Mouse (Mus musculus): Measurements from ENCODE around the gene Cfap61.

Cfap61 gene

DNA sequence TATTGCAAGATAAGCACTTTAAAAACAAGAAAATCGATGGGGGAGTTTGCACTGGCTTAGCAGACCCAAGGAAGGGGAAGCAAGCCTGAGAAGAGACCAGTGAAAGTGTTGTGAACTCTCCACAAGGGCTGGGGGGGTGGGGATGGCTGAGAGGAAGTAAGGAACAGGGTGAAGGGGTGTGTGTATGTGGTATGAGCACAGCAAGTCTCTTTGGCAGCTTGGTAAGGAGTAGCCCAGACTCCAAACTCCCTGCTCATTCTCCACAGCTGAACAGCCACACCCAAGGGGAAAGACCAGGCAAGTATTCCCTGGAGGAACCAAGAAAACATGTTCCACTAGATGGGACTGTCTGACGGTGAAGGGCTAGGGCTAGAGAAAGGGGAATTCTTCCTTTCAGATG is 76.2 kb downstream of the Cfap61 start:
- ATAC-seq (ENCODE audit: low TSS enrichment) = no peak

DNA sequence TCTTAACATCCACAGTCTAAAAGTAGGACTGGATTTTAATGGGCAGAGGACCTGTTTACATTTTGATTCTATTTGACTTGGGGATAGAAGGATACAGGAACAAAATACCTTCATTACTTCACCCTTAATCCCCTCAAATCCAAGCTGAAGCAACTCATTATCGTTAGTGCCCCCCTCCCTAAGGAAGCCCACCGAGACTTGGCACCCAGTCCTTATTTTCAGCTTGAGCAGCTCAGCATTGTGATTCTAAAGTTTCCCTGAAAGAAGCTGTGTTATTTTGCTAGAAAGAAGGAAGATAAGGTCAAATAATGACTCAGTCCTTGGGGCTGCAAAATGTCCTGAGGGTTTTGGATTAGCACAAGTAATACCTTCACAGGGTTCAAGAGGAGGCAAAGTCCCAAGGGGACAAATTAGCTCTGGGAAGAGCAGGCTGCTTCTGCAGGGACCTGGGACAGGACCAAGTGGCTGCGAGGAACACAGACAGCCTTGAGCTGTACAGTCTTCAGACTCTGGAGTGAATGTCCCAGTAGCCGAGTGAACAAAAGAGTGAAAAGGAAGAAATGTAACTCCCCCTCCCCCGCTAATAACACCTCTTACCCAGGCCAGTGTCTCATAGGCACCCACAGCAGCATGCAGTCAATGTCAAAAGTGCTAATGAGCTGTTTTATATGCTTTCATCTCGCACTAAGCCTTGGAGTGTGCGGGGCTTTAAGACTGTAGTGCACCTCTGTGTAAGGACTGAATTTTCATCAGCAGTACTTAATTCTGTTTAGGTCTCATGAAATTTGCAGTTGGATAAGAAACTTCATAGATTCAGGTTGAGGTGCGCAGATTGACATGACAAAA is 81.0 kb downstream of the Cfap61 start:
- no peak for ATAC-seq (ENCODE audit: low TSS enrichment)

DNA sequence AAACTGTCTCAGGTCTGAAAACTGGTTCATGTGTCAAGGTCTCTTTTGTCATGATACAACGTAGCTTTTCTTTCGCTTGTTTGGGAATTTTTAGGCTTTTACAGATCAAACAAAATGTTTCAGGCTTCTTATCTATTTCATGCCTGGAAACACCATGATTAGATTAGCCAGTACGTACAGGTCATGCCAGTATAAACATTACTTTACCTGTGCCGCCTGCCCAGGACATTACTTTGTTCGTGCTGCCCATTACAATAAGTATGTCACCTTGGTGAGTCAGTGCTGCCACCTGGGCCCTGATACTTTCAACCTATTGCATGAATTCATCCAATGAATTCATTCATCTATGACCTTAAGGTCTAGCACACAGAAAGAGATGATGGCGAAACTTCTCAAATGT is 88.3 kb downstream of the Cfap61 start:
- ATAC-seq (ENCODE audit: low TSS enrichment) = no peak

DNA sequence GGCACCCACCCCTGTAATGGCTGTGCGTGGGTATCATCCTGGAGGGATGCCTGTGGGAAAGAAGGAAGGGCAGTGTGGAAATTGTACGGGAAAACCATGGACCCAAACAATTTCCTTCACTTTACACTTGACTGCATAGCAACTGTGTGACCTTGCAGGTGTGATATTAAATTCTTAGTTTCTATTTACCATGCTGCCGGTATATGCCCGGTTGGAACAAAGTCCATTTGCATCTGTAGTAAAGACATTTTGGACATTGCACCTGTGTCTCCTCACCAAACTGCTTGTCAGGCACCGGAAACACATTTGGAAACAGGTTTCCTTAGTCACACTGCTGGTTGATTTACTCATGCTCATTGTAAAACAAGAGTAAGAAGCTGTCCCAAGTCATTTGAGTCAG is 109.1 kb downstream of the Cfap61 start:
- no peak for ATAC-seq (ENCODE audit: low TSS enrichment)

DNA sequence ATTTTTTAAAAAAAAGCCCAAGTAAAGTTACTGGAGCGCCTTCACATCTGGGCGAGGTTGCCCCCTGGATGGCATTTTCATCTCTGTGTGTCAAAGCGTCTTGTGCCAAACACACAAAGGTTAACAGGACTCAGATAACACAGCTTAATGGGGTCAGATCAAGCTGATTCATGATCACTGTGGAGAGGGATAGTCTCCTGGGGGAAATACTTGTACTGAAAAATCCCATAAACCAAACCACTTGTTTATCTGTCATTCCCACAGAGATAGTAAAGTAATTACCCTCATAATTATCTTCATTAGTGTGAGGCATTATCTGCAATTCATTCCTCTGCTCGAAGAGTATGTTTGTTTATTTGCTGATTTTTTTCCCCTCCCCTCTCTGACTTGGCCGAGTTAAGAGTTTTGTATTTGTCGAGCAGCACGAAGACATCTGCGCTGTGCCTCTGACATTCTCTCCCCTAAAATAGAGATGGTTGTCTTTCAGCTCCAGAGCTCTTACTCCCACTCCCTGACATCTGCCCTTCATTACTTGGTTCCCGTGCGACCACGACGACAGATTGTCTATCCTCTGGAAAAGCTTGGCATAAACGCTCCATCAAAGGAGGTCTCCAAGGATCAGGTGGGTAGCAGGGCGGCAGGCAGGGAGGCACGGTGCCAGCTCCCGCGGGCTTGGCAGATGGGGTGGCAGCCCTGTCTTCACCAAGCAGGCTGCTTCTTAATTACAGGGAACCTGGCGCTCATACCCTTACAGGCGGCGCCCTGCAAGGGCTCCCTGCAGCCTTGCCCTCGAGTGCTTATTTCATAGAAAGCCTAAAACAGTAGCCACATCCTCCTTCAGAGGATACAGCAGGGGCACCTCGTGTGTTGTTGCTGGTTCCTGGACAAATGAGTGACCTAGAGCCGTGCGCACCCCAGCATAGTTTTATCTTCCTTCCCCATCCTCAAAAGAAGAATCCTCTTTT is 110.6 kb downstream of the Cfap61 start:
- peak; percentile 75 for ATAC-seq (ENCODE audit: low TSS enrichment)

DNA sequence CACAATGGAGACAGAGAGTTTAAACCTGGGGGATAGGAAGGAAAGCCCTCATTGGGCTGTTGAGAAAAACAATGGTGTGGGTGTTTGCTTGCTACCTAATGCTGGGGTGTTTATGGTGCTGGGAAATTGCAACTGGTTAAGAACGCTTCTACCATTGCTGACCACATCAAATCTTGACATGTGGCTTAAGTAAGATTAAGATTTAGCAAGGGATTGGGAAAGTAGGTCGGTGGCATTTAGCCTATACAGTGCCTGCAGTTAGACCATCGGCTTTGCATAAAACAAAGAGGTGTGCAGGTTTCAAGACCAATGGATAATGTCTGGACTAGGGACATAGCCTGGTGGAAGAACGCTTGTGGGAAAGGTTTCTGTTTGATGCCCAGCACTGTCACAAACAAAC is 113.1 kb downstream of the Cfap61 start:
- no peak for ATAC-seq (ENCODE audit: low TSS enrichment)

DNA sequence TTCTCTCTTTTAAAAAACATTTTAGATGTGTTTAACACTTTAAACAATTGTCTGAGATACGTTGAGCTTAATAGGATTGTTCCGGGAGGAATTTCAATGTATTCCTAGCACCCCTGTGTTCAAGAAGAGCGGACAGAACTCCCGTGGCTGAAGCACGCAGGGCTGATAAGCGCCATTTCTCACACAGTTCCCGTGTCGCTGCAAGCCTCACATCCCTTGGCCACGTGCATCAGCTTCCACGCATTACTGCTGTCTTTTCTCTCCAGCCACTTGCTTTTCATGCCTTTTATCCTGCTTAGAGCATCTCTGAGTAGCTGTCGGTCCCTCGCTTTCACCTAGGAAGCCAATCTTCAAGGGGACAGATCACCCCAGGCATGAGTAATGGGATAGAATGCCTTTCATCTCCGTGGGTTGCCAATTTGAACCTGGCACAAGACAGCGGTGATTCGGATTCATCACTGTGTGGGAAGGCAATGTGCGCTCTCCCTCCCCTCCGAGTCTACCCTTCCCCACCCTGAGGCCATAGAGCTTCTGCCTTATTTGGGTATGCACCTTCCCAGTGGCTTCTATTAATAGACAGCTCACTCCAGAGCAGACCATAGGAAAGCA is 113.7 kb downstream of the Cfap61 start:
- no peak for ATAC-seq (ENCODE audit: low TSS enrichment)

DNA sequence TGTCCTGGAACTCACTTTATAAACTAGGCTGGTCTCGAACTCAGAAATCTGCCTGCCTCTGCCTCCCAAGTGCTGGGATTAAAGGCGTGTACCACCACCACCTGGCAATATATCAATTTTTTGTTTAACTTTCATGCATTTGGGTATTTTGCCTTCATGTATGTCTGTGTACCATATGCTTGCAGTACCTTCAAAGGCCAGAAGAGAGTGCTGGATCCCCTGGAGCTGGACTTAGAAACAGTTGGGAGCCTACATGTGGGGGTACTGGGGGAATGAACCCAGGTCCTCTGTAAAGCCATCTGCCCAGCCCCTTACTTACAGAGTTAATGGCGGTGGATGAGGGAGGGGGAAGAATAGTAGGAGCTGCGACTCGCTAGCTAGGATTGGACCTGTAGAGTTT is 114.8 kb downstream of the Cfap61 start:
- ATAC-seq (ENCODE audit: low TSS enrichment) = no peak

DNA sequence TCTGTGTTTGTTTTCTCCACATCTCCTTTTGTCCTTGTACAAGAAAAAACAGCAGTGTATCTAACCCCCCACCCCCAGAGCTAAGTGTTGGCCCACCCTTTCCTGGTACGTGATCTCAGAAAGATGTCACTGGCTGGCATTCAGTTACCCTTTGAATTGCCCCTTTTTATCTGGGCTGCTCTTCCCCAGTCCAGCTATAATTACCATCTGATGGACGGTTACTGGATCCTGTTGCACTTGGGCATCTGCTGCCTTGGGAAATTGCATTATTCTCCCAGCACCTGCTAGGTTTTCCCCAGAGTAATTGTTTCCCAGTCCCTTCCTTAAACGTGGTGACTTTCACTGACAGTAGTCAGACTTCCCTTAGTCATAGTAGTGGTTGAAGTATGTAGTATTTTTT is 115.5 kb downstream of the Cfap61 start:
- no peak for ATAC-seq (ENCODE audit: low TSS enrichment)

DNA sequence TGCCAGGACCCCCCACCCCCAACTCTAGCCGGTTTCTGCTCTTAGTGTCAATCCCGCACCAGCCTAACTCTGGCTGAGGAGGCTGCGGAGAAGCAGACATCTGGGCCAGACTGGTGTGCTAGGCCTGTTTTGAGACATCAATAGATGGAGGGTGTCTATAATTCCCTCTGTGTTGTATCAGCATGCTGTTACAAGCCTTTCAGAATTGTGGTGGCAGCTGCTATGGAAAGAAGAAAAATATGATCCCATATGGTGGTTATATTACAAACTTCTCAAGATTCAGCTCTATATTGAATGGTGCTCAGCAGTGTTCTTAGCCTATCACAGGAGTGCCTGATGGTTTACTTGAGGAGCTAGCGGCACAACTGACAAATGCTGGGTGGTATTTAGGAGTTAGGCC is 116.8 kb downstream of the Cfap61 start:
- ATAC-seq (ENCODE audit: low TSS enrichment) = peak; percentile 65; the same call in 1 of the 2 replicates

DNA sequence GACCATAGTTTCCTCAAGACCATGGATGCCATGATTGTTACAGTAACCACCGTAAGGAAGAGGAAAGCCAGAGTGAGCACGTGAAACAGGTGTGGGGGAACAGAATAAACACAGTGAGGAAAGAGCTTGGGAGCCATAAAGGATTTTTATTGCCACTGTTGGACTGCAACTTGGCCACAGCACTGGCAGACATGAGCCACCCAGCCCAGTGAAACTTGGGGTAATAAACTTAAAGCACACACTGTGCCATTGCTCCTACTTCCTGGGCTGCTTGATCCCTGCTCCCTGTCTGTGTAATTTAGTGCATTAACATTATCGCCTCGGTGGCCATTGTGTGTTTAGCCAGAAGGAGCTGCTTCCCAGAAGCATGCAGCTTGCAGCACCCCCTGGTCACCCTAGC is 122.5 kb downstream of the Cfap61 start:
- no peak for ATAC-seq (ENCODE audit: low TSS enrichment)

DNA sequence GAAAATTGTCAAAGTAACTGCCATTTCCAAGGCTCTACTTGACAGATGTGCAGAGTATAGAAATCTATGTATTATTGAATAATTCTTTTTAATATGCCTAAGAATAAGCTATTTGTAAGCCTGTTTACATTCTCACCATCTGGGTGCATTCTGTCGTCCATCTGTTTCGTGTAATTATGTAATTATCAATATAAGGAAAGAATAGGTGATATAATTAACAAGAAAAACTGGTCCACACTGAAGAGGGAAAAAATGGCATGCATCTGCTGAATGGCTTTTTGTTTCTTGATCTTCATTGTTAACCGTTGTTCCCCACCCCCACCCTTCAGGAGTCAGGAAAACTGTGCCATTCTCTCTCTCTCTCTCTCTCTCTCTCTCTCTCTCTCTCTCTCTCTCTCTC is 124.2 kb downstream of the Cfap61 start:
- no peak for ATAC-seq (ENCODE audit: low TSS enrichment)

DNA sequence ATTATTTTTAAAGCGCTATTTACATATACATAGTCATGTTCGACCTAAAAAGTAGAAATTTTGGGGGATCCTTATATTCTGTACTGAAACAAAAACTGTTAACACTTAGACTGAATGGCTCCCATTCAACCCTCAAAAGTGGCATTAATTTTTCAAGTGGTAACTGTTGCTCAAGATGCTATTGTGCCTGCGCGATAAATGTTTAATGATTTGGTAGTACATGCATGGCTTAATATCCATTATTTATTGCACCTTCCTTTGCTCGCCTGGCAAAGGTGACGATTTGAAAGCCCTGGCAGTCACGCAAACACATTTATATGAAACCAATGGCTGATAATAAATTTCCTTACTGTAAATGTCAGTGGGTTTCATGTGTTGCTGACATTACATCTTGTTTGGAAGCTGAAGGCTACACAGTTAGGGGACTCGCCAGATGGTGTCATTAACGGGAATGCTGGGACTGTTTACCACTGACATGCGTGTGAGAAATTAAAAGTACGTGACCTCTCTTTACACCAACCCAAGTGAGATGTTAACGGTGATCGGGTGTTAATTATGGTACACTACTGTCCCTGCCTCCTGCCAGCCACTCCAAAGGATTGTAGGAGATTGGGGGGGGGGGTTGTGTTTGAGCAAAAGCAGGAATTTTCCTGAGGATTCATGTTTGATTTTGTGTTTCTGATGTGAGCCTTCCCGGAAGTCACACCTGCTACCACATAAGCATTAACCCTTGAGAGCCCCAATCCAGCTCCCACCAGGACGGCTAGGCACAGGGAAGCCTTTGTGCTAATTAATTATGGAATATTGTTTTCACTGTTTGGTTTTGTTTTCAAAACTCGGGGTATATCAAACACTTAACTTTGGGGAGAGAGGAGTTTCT is 127.1 kb downstream of the Cfap61 start:
- ATAC-seq (ENCODE audit: low TSS enrichment) = no peak

DNA sequence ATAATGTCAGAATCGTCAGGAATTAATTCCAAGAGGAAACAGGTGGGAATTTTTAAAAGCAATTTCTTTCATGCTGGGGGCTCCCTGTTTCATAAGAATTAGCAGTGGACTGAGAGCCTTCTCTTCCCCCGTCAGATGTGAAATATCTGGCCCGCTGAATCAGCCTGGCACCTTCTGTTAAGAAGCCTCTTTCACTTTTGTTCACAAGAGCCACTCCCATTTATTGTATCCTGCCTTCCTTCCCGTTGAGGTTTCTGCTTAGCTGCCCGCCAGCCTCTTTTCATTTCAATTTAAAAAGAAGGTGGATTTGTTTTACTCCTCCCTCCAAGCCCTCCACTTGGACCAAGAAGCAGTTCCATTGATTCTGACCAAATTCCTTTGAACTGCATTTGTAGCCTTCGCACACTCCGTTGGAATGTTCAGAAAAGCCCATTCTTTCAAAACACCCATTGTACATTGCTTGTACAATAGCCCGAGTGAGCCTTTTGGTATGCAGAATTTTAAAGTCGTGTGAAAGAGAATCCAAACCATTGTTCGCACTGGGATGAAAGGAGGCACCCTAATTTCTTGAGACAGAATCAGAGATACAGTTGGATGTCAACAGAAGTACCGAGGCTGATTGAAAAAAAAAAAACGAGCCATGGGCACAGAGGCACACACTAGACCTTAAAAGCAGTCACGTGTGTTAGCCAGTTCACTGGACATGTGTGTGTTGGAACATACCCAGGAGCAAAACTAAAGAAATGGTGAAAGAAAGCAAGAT is 127.9 kb downstream of the Cfap61 start:
- no peak for ATAC-seq (ENCODE audit: low TSS enrichment)

DNA sequence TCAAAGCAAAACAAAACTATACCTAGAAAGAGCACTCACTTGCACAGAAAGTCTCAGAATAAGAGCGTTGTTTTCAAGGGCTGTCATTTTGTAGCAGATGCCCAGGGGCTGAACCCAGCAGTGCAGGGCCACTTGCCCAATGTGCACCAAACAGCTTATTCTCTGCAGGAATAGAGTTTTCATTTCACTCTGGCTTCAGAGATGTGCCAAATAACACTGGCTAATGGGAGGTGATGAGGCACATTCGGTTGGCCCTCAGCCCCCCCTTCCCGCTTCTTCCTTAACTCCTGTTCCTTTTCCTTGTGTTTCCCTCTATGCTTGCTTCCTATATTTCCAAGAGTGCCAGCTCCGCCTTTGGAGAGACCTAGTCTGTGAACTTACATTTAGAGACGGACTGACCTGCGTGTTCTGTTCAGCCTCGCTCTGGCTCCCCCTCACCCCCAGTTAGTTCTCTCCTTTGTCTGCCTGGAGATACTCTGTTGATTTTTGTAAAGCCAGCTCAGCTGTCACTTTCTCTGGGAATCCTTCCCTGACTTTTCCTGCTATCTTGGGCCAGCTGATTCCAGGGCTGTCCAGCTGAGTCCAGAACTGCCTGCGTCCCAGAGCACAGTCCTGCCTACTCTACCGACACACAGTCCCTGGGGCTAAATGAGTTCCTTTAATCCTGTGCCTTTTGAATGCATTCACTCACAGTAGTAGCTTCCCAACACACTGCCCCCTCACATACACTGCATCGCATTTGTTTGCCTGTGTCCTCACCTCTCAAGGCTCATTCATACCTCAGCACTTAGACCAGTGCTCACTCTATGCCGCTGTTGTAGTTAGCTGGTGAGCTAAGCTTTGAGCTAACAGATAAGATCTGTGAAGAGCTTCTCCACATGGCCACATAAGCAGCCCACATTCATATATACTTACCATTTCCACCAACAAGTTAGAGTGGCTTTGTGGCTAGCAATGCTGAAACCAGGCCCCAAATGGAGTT is 128.8 kb downstream of the Cfap61 start:
- ATAC-seq (ENCODE audit: low TSS enrichment) = no peak

DNA sequence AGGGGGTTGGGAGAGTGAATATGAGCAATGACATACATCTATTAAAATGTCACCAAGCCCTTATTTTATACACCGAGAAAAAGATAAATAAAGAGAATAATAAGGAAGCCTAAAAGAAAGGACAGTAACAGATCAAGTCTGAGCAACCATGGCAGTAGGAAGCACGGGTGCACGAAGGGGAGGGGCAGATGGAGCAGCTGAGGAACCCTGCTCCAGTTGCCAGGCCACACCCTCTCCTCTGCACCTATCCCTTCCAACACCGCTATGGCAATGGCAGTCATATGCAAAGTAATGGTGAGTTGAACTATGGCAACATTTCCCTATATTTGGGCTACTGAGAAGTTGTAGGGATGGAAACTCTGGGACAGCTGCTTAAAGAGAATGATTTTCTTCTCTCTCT is 132.8 kb downstream of the Cfap61 start:
- no peak for ATAC-seq (ENCODE audit: low TSS enrichment)

DNA sequence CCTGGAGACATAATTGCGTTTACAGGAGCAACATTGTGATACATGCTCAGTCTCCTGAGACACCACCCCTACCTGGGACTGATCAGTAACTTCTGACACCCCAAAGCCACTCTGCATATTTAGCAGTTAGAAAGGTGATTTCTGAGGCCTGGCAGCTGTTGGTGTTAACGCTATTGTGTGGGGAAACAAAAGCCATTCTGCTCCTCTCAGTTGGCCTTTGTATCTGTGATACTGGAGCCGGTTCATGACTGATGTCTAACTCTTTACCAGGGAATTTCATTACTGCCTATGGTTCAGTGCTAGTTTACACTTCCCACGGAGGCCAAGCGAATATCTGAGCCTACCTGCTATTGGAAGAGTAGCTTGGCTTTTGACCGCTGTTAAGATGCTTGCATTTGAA is 138.7 kb downstream of the Cfap61 start:
- ATAC-seq (ENCODE audit: low TSS enrichment) = no peak

DNA sequence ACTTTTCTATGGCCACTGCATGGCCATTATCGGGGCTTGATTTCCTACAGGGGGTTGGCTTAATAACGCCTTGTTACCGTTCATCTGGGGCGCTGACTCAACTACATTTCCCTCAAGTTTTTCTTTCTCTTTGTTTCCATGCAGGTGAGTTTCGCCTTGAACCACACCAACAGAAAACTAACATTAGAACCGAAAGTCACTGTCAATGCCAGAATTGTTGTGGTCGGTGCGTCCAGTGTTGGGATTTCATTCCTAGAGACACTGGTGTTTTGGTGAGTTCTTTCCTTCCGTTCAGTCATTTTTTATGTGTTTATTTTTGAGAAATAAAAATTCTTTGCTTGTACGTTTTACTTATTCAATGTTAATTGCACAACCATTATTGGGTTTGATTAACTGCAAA is 142.5 kb downstream of the Cfap61 start:
- ATAC-seq (ENCODE audit: low TSS enrichment) = no peak

DNA sequence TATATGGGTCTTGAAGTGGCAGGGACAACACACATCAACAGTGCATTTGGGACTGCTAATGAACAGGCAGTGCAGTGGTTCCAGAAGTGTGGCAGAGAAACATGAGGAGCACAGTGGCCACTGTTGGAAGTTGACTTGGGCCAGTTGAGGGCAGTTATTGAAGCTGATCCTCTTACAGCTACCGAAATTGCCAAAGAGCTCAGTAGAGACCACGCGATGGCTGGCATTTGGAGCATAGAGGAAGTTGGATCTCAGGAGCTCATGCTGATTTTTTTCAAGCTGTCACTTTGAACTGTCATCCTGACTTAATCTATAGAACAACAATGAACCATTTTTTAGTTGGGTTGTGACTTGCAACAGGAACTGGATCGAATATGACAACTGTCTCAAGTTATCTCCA is 145.7 kb downstream of the Cfap61 start:
- ATAC-seq (ENCODE audit: low TSS enrichment) = no peak
